Mouse (Mus musculus): ENCODE data around the gene Cux2. TPM values are rescaled to one million over a fixed set of nuclear protein-coding genes. Genes with fewer than 3 reads are reported as not detected.
A peak's percentile ranks its signal among the peaks of the same experiment; 100 is the strongest.

The Cux2 gene
- polyA plus RNA-seq, 1 experiment from 2014 or later, result 17.4 TPM

GRCm38 (mm10) chr5:121834241-121834606, 215.7 kb downstream of the Cux2 start:
- H3K9me3 ChIP-seq (ENCODE audit: control insufficient read depth, low read length), result no peaks in the 10 kb centered on the region
- DNase-seq (ENCODE audit: low spot score) (no peak), ATAC-seq (ENCODE audit: low FRiP score) (no peak)
- 74% methylated on average over 7 of the region's 7 CpGs for WGBS
- H3K4me3 ChIP-seq (ENCODE audit: low read depth, low read length), result no peak overlapping the region
- no peak overlapping the region for H3K27ac ChIP-seq (ENCODE audit: low read depth, low read length)
- peak overlapping the region; percentile 5 for H3K4me2 ChIP-seq (replicated peaks; ENCODE audit: low read depth, low read length)
- no peak overlapping the region for H3K9ac ChIP-seq (ENCODE audit: low read depth, low read length)
- H3K27me3 ChIP-seq (ENCODE audit: control insufficient read depth, insufficient read depth, low read length), result peaks cover 31% of the 10 kb centered on the region
- peaks cover 11% of the 10 kb centered on the region for H3K4me1 ChIP-seq (replicated peaks; ENCODE audit: control insufficient read depth, insufficient read depth, low read length)
- no peaks in the 10 kb centered on the region for H3K36me3 ChIP-seq (ENCODE audit: control insufficient read depth, insufficient read depth, low read length)

- no peak for DNase-seq (ENCODE audit: low spot score)
- H3K4me1 ChIP-seq (replicated peaks; ENCODE audit: control insufficient read depth, insufficient read depth, low read length), result peaks cover 14% of the 10 kb centered on the region
- H3K4me2 ChIP-seq (replicated peaks; ENCODE audit: low read depth, low read length), result peak overlapping the region; percentile 5; the same call in 1 of the 2 replicates
- ATAC-seq (ENCODE audit: low FRiP score), result no peak
- H3K36me3 ChIP-seq (ENCODE audit: control insufficient read depth, insufficient read depth, low read length), result no peaks in the 10 kb centered on the region
- H3K4me3 ChIP-seq (ENCODE audit: low read depth, low read length), result no peak overlapping the region
- WGBS, result 51% methylated on average over 10 of the region's 10 CpGs
- H3K9me3 ChIP-seq (ENCODE audit: control insufficient read depth, low read length), result no peaks in the 10 kb centered on the region
- H3K27me3 ChIP-seq (ENCODE audit: control insufficient read depth, insufficient read depth, low read length), result peaks cover 26% of the 10 kb centered on the region
- H3K9ac ChIP-seq (ENCODE audit: low read depth, low read length), result no peak overlapping the region
- no peak overlapping the region for H3K27ac ChIP-seq (ENCODE audit: low read depth, low read length)
These were observed 216.2 kb downstream of the Cux2 start for GRCm38 (mm10) chr5:121833572-121834240.

- 96% methylated on average over 2 of the region's 2 CpGs for WGBS
- DNase-seq (ENCODE audit: low spot score) (no peak), ATAC-seq (ENCODE audit: low FRiP score) (no peak)
- no peaks in the 10 kb centered on the region for H3K36me3 ChIP-seq (ENCODE audit: control insufficient read depth, insufficient read depth, low read length)
- H3K27ac ChIP-seq (ENCODE audit: low read depth, low read length), result no peak overlapping the region
- no peak overlapping the region for H3K4me3 ChIP-seq (ENCODE audit: low read depth, low read length)
- H3K9ac ChIP-seq (ENCODE audit: low read depth, low read length), result no peak overlapping the region
- no peak overlapping the region for H3K4me2 ChIP-seq (replicated peaks; ENCODE audit: low read depth, low read length)
- no peaks in the 10 kb centered on the region for H3K9me3 ChIP-seq (ENCODE audit: control insufficient read depth, low read length)
- H3K27me3 ChIP-seq (ENCODE audit: control insufficient read depth, insufficient read depth, low read length), result peaks cover 24% of the 10 kb centered on the region
- H3K4me1 ChIP-seq (replicated peaks; ENCODE audit: control insufficient read depth, insufficient read depth, low read length), result peaks cover 18% of the 10 kb centered on the region
These were observed 216.7 kb downstream of the Cux2 start for GRCm38 (mm10) chr5:121833159-121833558.

- Histone ChIP-seq H3K4me2 (replicated peaks; ENCODE audit: low read depth, low read length) (no peak overlapping the region), H3K9ac (ENCODE audit: low read depth, low read length) (no peak overlapping the region), H3K27me3 (ENCODE audit: control insufficient read depth, insufficient read depth, low read length) (peaks cover 20% of the 10 kb centered on the region), H3K9me3 (ENCODE audit: control insufficient read depth, low read length) (no peaks in the 10 kb centered on the region), H3K4me1 (replicated peaks; ENCODE audit: control insufficient read depth, insufficient read depth, low read length) (peaks cover 19% of the 10 kb centered on the region), H3K4me3 (ENCODE audit: low read depth, low read length) (no peak overlapping the region), H3K36me3 (ENCODE audit: control insufficient read depth, insufficient read depth, low read length) (no peaks in the 10 kb centered on the region), H3K27ac (ENCODE audit: low read depth, low read length) (no peak overlapping the region)
- ATAC-seq (ENCODE audit: low FRiP score) (no peak), DNase-seq (ENCODE audit: low spot score) (no peak)
- 79% methylated on average over 6 of the region's 6 CpGs for WGBS
These were observed 217.3 kb downstream of the Cux2 start for GRCm38 (mm10) chr5:121832376-121833155.

GRCm38 (mm10) chr5:121831002-121831601, 218.8 kb downstream of the Cux2 start:
- ATAC-seq (ENCODE audit: low FRiP score) (no peak), DNase-seq (ENCODE audit: low spot score) (no peak)
- H3K4me1 ChIP-seq (replicated peaks; ENCODE audit: control insufficient read depth, insufficient read depth, low read length), result peaks cover 19% of the 10 kb centered on the region
- no peaks in the 10 kb centered on the region for H3K36me3 ChIP-seq (ENCODE audit: control insufficient read depth, insufficient read depth, low read length)
- H3K4me2 ChIP-seq (replicated peaks; ENCODE audit: low read depth, low read length), result no peak overlapping the region
- no peaks in the 10 kb centered on the region for H3K9me3 ChIP-seq (ENCODE audit: control insufficient read depth, low read length)
- H3K4me3 ChIP-seq (ENCODE audit: low read depth, low read length), result no peak overlapping the region
- no peak overlapping the region for H3K27ac ChIP-seq (ENCODE audit: low read depth, low read length)
- H3K9ac ChIP-seq (ENCODE audit: low read depth, low read length), result no peak overlapping the region
- H3K27me3 ChIP-seq (ENCODE audit: control insufficient read depth, insufficient read depth, low read length), result peaks cover 12% of the 10 kb centered on the region
- 88% methylated on average over 6 of the region's 6 CpGs for WGBS

- no peak overlapping the region for H3K27ac ChIP-seq (ENCODE audit: low read depth, low read length)
- H3K27me3 ChIP-seq (ENCODE audit: control insufficient read depth, insufficient read depth, low read length), result peaks cover 12% of the 10 kb centered on the region
- H3K4me1 ChIP-seq (replicated peaks; ENCODE audit: control insufficient read depth, insufficient read depth, low read length), result 0 out of 2 replicates have a peak, but pooled peaks cover 11% of the 10 kb centered on the region
- peak overlapping the region; percentile 48 for H3K9ac ChIP-seq (ENCODE audit: low read depth, low read length)
- H3K4me3 ChIP-seq (ENCODE audit: low read depth, low read length), result peak overlapping the region; percentile 39
- 0 out of 2 replicates have a peak, but pooled peaks cover 3% of the 10 kb centered on the region for H3K36me3 ChIP-seq (ENCODE audit: control insufficient read depth, insufficient read depth, low read length)
- H3K4me2 ChIP-seq (replicated peaks; ENCODE audit: low read depth, low read length), result peak overlapping the region; percentile 88
- ATAC-seq (ENCODE audit: low FRiP score) (peak; percentile 36; the same call in 1 of the 2 replicates), DNase-seq (ENCODE audit: low spot score) (peak; percentile 60)
- no peaks in the 10 kb centered on the region for H3K9me3 ChIP-seq (ENCODE audit: control insufficient read depth, low read length)
- 5% methylated on average over 75 of the region's 82 CpGs for WGBS
These were observed 221.1 kb downstream of the Cux2 start for GRCm38 (mm10) chr5:121828491-121829432.

GRCm38 (mm10) chr5:121827876-121828275, 222.0 kb downstream of the Cux2 start:
- ATAC-seq (ENCODE audit: low FRiP score) (no peak), DNase-seq (ENCODE audit: low spot score) (no peak)
- WGBS, result 86% methylated on average over 4 of the region's 4 CpGs
- Histone ChIP-seq H3K4me2 (replicated peaks; ENCODE audit: low read depth, low read length) (no peak overlapping the region), H3K36me3 (ENCODE audit: control insufficient read depth, insufficient read depth, low read length) (0 out of 2 replicates have a peak, but pooled peaks cover 3% of the 10 kb centered on the region), H3K4me3 (ENCODE audit: low read depth, low read length) (no peak overlapping the region), H3K9ac (ENCODE audit: low read depth, low read length) (no peak overlapping the region), H3K4me1 (replicated peaks; ENCODE audit: control insufficient read depth, insufficient read depth, low read length) (0 out of 2 replicates have a peak, but pooled peaks cover 11% of the 10 kb centered on the region), H3K9me3 (ENCODE audit: control insufficient read depth, low read length) (no peaks in the 10 kb centered on the region), H3K27me3 (ENCODE audit: control insufficient read depth, insufficient read depth, low read length) (peaks cover 12% of the 10 kb centered on the region), H3K27ac (ENCODE audit: low read depth, low read length) (no peak overlapping the region)

- no peak overlapping the region for H3K4me3 ChIP-seq (ENCODE audit: low read depth, low read length)
- WGBS, result 92% methylated on average over 3 of the region's 3 CpGs
- ATAC-seq (ENCODE audit: low FRiP score) (no peak), DNase-seq (ENCODE audit: low spot score) (no peak)
- H3K9ac ChIP-seq (ENCODE audit: low read depth, low read length), result no peak overlapping the region
- no peaks in the 10 kb centered on the region for H3K9me3 ChIP-seq (ENCODE audit: control insufficient read depth, low read length)
- 0 out of 2 replicates have a peak, but pooled peaks cover 11% of the 10 kb centered on the region for H3K4me1 ChIP-seq (replicated peaks; ENCODE audit: control insufficient read depth, insufficient read depth, low read length)
- 0 out of 2 replicates have a peak, but pooled peaks cover 3% of the 10 kb centered on the region for H3K36me3 ChIP-seq (ENCODE audit: control insufficient read depth, insufficient read depth, low read length)
- H3K27me3 ChIP-seq (ENCODE audit: control insufficient read depth, insufficient read depth, low read length), result peaks cover 12% of the 10 kb centered on the region
- no peak overlapping the region for H3K27ac ChIP-seq (ENCODE audit: low read depth, low read length)
- no peak overlapping the region for H3K4me2 ChIP-seq (replicated peaks; ENCODE audit: low read depth, low read length)
These were observed 224.3 kb downstream of the Cux2 start for GRCm38 (mm10) chr5:121825606-121826005.

Measured in hindbrain, embryonic 11.5 days (tissue).